Mouse (Mus musculus) heart, postnatal 25 days (tissue): ENCODE results near the gene Nkx2-5. TPM values are rescaled to one million over a fixed set of nuclear protein-coding genes. Genes with fewer than 3 reads are reported as not detected.

ENCODE experiments used
- DNase-seq: peaks from one replicate; pipeline ENCODE4 v3.0.0; 2022; ENCODE audit warnings: low spot score
- intact Hi-C: fragments of 180-260 bp; cut with DNase I; formaldehyde crosslinking; loops from one replicate; pipeline ENCODE4 v1.15.1; 2025
- total RNA-seq, 2 experiments: library from RNA; stranded (reverse); gene quantifications; 2 replicates each; pipeline ENCODE4 v1.2.3; 2021

Gene Nkx2-5
- total RNA-seq, 2 experiments from 2014 or later = 79.5 to 91.8 TPM

- DNase-seq = no peak
- intact Hi-C loops = no loop called here
Measured at GRCm38 (mm10) chr17:26852262-26852661, 7.5 kb upstream of the Nkx2-5 start.

- intact Hi-C loops = no loop called here
Measured at GRCm38 (mm10) chr17:26851136-26851460, 6.3 kb upstream of the Nkx2-5 start.

GRCm38 (mm10) chr17:26850358-26851135, 5.7 kb upstream of the Nkx2-5 start:
- DNase-seq = no peak
- intact Hi-C loops = no loop called here

More at GRCm38 (mm10) chr17:26851136-26851460, 6.3 kb upstream of the Nkx2-5 start:
- DNase-seq = no peak

- intact Hi-C loops = loop anchor here (10.0 kb wide), 1 partner anchor 365 kb away; no protein-coding TSS in a partner anchor
- DNase-seq = no peak
Measured at GRCm38 (mm10) chr17:26849746-26850357, 5.0 kb upstream of the Nkx2-5 start.

- intact Hi-C loops = loop anchor here (10.0 kb wide), 1 partner anchor 364 kb away; no protein-coding TSS in a partner anchor
Measured at GRCm38 (mm10) chr17:26849106-26849745, 4.4 kb upstream of the Nkx2-5 start.

GRCm38 (mm10) chr17:26848236-26848635, 3.4 kb upstream of the Nkx2-5 start:
- DNase-seq = no peak
- intact Hi-C loops = loop anchor here (10.0 kb wide), 1 partner anchor 363 kb away; no protein-coding TSS in a partner anchor

More at GRCm38 (mm10) chr17:26849106-26849745, 4.4 kb upstream of the Nkx2-5 start:
- no peak for DNase-seq

- intact Hi-C loops = loop anchor here (10.0 kb wide), 1 partner anchor 363 kb away; no protein-coding TSS in a partner anchor
- no peak for DNase-seq
Measured at GRCm38 (mm10) chr17:26847801-26848200, 3.0 kb upstream of the Nkx2-5 start.

GRCm38 (mm10) chr17:26846411-26846810, 1.6 kb upstream of the Nkx2-5 start:
- intact Hi-C loops = loop anchor here (10.0 kb wide), 1 partner anchor 362 kb away; no protein-coding TSS in a partner anchor
- no peak for DNase-seq

- no peak for DNase-seq
- intact Hi-C loops = loop anchor here (10.0 kb wide), 1 partner anchor 361 kb away; no protein-coding TSS in a partner anchor
Measured at GRCm38 (mm10) chr17:26845149-26846050, 591 bp upstream of the Nkx2-5 start.

- intact Hi-C loops = loop anchor here (10.0 kb wide), 1 partner anchor 360 kb away; no protein-coding TSS in a partner anchor
- no peak for DNase-seq
Measured at GRCm38 (mm10) chr17:26844371-26844851, 398 bp downstream of the Nkx2-5 start.

- intact Hi-C loops = loop anchor here (10.0 kb wide), 1 partner anchor 359 kb away; no protein-coding TSS in a partner anchor
- DNase-seq = no peak
Measured at GRCm38 (mm10) chr17:26843696-26844236, 1.0 kb downstream of the Nkx2-5 start.

GRCm38 (mm10) chr17:26843229-26843567, 1.6 kb downstream of the Nkx2-5 start:
- no peak for DNase-seq
- intact Hi-C loops = loop anchor here (10.0 kb wide), 1 partner anchor 358 kb away; no protein-coding TSS in a partner anchor

GRCm38 (mm10) chr17:26842431-26843228, 2.2 kb downstream of the Nkx2-5 start:
- no peak for DNase-seq
- intact Hi-C loops = loop anchor here (10.0 kb wide), 1 partner anchor 358 kb away; no protein-coding TSS in a partner anchor

GRCm38 (mm10) chr17:26841981-26842380, 2.8 kb downstream of the Nkx2-5 start:
- intact Hi-C loops = loop anchor here (10.0 kb wide), 1 partner anchor 357 kb away; no protein-coding TSS in a partner anchor
- DNase-seq = no peak

- peak; percentile 45 for DNase-seq
- intact Hi-C loops = loop anchor here (10.0 kb wide), 1 partner anchor 356 kb away; no protein-coding TSS in a partner anchor
Measured at GRCm38 (mm10) chr17:26840922-26841731, 3.7 kb downstream of the Nkx2-5 start.

- intact Hi-C loops = loop anchor here (10.0 kb wide), 1 partner anchor 356 kb away; no protein-coding TSS in a partner anchor
- DNase-seq = no peak
Measured at GRCm38 (mm10) chr17:26840439-26840780, 4.4 kb downstream of the Nkx2-5 start.
